Mouse (Mus musculus) erythroblast, embryonic 14.5 days (primary cell): ENCODE results near the gene Sugp2.

Experiments
- GATA1 ChIP-seq: IDR thresholded peaks from 2 replicates; pipeline ENCODE4 v1.6.1; 2012; ENCODE audit warnings: low read length, inconsistent platforms, mixed read lengths
- TAL1 ChIP-seq: IDR thresholded peaks from 3 replicates; pipeline ENCODE4 v1.6.1; 2012; ENCODE audit warnings: low read length, inconsistent platforms, mixed read lengths

GRCm38 (mm10) chr8:70246622-70247021 lies 12.6 kb downstream of the Sugp2 start:
- TF ChIP-seq TAL1 (no peak), GATA1 (no peak)
